Mouse (Mus musculus) kidney, postnatal 0 days (tissue): Measurements from ENCODE around the gene Ubald2. TPM values are rescaled to one million over a fixed set of nuclear protein-coding genes. Genes with fewer than 3 reads are reported as not detected.

Source experiments
- ATAC-seq: fragments of 200-750 bp; cut with Nextera tagmentation; replicated peaks from 2 replicates; pipeline ENCODE4 v1.8.0; 2017; ENCODE audit warnings: low read depth, moderate number of reproducible peaks, moderate TSS enrichment, moderate library complexity; ENCODE audit not compliant: low FRiP score
- DNase-seq: peaks from one replicate; pipeline ENCODE4 v3.0.0-alpha.2; 2016; ENCODE audit warnings: low spot score
- H3K27ac ChIP-seq: fragments of 300-500 bp; sonication (generic); 2 replicates; pipeline ENCODE4 v1.5.1; 2014; ENCODE audit warnings: mild to moderate bottlenecking
- H3K27me3 ChIP-seq: fragments of 300-500 bp; sonication (generic); 2 replicates; pipeline ENCODE4 v1.6.1; 2014; ENCODE audit warnings: low read length, mixed read lengths; ENCODE audit not compliant: insufficient read depth
- H3K36me3 ChIP-seq: fragments of 300-500 bp; sonication (generic); 2 replicates; pipeline ENCODE4 v1.6.1; 2014; ENCODE audit warnings: low read length, mixed read lengths; ENCODE audit not compliant: insufficient read depth
- H3K4me1 ChIP-seq: fragments of 300-500 bp; sonication (generic); replicated peaks from 2 replicates; pipeline ENCODE4 v1.6.1; 2014; ENCODE audit warnings: antibody characterized with exemption, low read length, mixed read lengths; ENCODE audit not compliant: insufficient read depth
- H3K4me2 ChIP-seq: fragments of 300-500 bp; sonication (generic); 2 replicates; pipeline ENCODE4 v1.6.1; 2014; ENCODE audit warnings: mild to moderate bottlenecking, low read length, moderate library complexity, mixed read lengths
- H3K4me3 ChIP-seq: fragments of 300-500 bp; sonication (generic); replicated peaks from 2 replicates; pipeline ENCODE4 v1.5.1; 2014; ENCODE audit warnings: low read depth, low read length
- H3K9ac ChIP-seq: fragments of 300-500 bp; sonication (generic); 2 replicates; pipeline ENCODE4 v1.6.1; 2014; ENCODE audit warnings: low read depth, low read length
- H3K9me3 ChIP-seq: fragments of 300-500 bp; sonication (generic); replicated peaks from 2 replicates; pipeline ENCODE4 v1.6.1; 2016; ENCODE audit warnings: low read length, inconsistent platforms, mixed read lengths
- CTCF ChIP-seq: IDR thresholded peaks from 2 replicates; pipeline ENCODE4 v1.5.1; 2016; ENCODE audit warnings: antibody characterized with exemption, low read depth, mild to moderate bottlenecking, moderate library complexity
- WGBS: fragments of 180-500 bp; shearing (Covaris S2); extraction: QIAGEN DNeasy Blood & Tissue Kit; methylation state at CpG from one replicate; pipeline ENCODE4 v1.1.7; 2014; 5-methylcytosine and 5-hydroxymethylcytosine counted together
- polyA plus RNA-seq: library from polyadenylated mRNA; unstranded; fragments of >200 nt; fragmentation: Nextera tagmentation; extraction: Ambion mirVana; gene quantifications from 2 replicates; pipeline ENCODE4 v1.2.1, GENCODE M21; 2015

Gene Ubald2
- polyA plus RNA-seq, 1 experiment from 2014 or later = 53.5 TPM

- WGBS = 71% methylated on average over 6 of the region's 6 CpGs
- no peak for DNase-seq
- ATAC-seq = no peak
Measured at GRCm38 (mm10) chr11:116426852-116427575, 6.9 kb upstream of the Ubald2 start.

GRCm38 (mm10) chr11:116428872-116429859 lies 4.7 kb upstream of the Ubald2 start:
- peak overlapping the region; percentile 73; the same call in 1 of the 2 replicates for H3K27ac ChIP-seq
- H3K9me3 ChIP-seq = no peaks in the 10 kb centered on the region
- no peak for TF ChIP-seq CTCF
- 0 out of 2 replicates have a peak, but pooled peaks have one; percentile 14 for ATAC-seq
- H3K36me3 ChIP-seq = no peaks in the 10 kb centered on the region
- peaks cover 9% of the 10 kb centered on the region; the same call in 1 of the 2 replicates for H3K4me1 ChIP-seq
- WGBS = 38% methylated on average over 13 of the region's 13 CpGs
- H3K9ac ChIP-seq = no peak overlapping the region
- no peak overlapping the region for H3K4me2 ChIP-seq
- H3K4me3 ChIP-seq = no peak overlapping the region
- DNase-seq = no peak
- H3K27me3 ChIP-seq = no peaks in the 10 kb centered on the region

More at GRCm38 (mm10) chr11:116426852-116427575, 6.9 kb upstream of the Ubald2 start:
- Histone ChIP-seq H3K4me2 (no peak overlapping the region), H3K9me3 (no peaks in the 10 kb centered on the region), H3K4me3 (no peak overlapping the region), H3K27me3 (no peaks in the 10 kb centered on the region), H3K4me1 (peaks cover 9% of the 10 kb centered on the region; the same call in 1 of the 2 replicates), H3K9ac (no peak overlapping the region), H3K27ac (no peak overlapping the region), H3K36me3 (no peaks in the 10 kb centered on the region)
- no peak for TF ChIP-seq CTCF

GRCm38 (mm10) chr11:116429862-116430613 lies 3.9 kb upstream of the Ubald2 start:
- peaks cover 10% of the 10 kb centered on the region; the same call in 1 of the 2 replicates for H3K4me1 ChIP-seq
- H3K36me3 ChIP-seq = no peaks in the 10 kb centered on the region
- H3K4me3 ChIP-seq = no peak overlapping the region
- H3K9ac ChIP-seq = no peak overlapping the region
- no peak for ATAC-seq
- TF ChIP-seq CTCF = no peak
- no peak for DNase-seq
- no peak overlapping the region for H3K4me2 ChIP-seq
- H3K9me3 ChIP-seq = no peaks in the 10 kb centered on the region
- no peaks in the 10 kb centered on the region for H3K27me3 ChIP-seq
- peak overlapping the region; percentile 73; the same call in 1 of the 2 replicates for H3K27ac ChIP-seq
- WGBS = 87% methylated on average over 9 of the region's 9 CpGs

GRCm38 (mm10) chr11:116430723-116431427 lies 3.0 kb upstream of the Ubald2 start:
- H3K27ac ChIP-seq = peak overlapping the region; percentile 71

DNA sequence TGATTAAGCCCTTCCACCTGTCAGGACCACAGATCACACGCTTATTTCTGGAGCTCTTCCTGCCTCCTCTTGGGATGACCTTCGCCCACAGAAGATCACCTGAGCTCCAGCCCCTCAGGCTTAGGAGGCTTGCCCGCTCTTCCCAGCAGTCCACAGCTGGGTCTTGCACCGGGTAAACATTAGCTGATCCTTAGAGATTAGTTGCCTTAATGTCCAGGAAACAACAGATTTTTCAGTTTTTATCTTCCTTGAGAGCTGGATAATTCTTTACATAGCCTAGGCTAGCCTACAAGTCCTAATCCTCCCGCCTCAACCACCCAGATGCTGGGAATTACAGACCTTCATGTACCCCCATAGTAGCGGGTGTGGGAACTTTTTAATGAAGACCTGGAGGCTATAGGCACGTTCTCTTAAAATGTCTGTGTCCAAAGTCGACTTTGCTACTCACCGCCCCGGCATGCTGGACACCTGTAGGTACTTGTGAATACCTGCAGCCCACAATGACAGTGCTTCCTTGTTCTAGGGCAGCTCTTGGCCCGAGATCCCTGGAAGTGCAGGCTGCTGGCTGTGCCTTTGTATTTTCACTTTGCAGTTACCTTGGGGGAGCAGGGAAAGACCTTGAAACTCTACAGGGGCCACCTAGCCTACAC lies 2.3 kb upstream of the Ubald2 start:
- H3K27me3 ChIP-seq = no peaks in the 10 kb centered on the region
- no peaks in the 10 kb centered on the region for H3K9me3 ChIP-seq
- DNase-seq (no peak), ATAC-seq (no peak)
- peaks cover 22% of the 10 kb centered on the region for H3K4me1 ChIP-seq
- no peak overlapping the region for H3K4me3 ChIP-seq
- H3K27ac ChIP-seq = peak overlapping the region; percentile 71
- no peaks in the 10 kb centered on the region for H3K36me3 ChIP-seq
- 58% methylated on average over 11 of the region's 11 CpGs for WGBS
- no peak for TF ChIP-seq CTCF
- H3K4me2 ChIP-seq = peak overlapping the region; percentile 26; the same call in 1 of the 2 replicates
- no peak overlapping the region for H3K9ac ChIP-seq

More at GRCm38 (mm10) chr11:116430723-116431427, 3.0 kb upstream of the Ubald2 start:
- no peak overlapping the region for H3K9ac ChIP-seq
- no peaks in the 10 kb centered on the region for H3K9me3 ChIP-seq
- H3K4me3 ChIP-seq = no peak overlapping the region
- ATAC-seq = no peak
- peaks cover 16% of the 10 kb centered on the region for H3K4me1 ChIP-seq
- no peak for DNase-seq
- no peaks in the 10 kb centered on the region for H3K27me3 ChIP-seq
- 43% methylated on average over 22 of the region's 22 CpGs for WGBS
- peak overlapping the region; percentile 26; the same call in 1 of the 2 replicates for H3K4me2 ChIP-seq
- no peaks in the 10 kb centered on the region for H3K36me3 ChIP-seq
- no peak for TF ChIP-seq CTCF
